Mouse (Mus musculus): ENCODE results near the gene Lhfpl2. TPM values are rescaled to one million over a fixed set of nuclear protein-coding genes. Genes with fewer than 3 reads are reported as not detected.

Gene Lhfpl2
- polyA plus RNA-seq, 1 experiment = 15.5 TPM

- no peaks in the 10 kb centered on the region for H3K36me3 ChIP-seq (ENCODE audit: control insufficient read depth, insufficient read depth)
- H3ac ChIP-seq (ENCODE audit: control insufficient read depth, insufficient read length, low read depth) = no peak overlapping the region
- no peak overlapping the region for H3K4me3 ChIP-seq (ENCODE audit: insufficient read depth, poor library complexity, severe bottlenecking)
- no peak for TF ChIP-seq CTCF (IDR thresholded peaks at IDR 0.05; ENCODE audit: control insufficient read depth, insufficient read depth, insufficient read length)
- no peak for TF ChIP-seq MYOD1 (IDR thresholded peaks at IDR 0.05; ENCODE audit: control insufficient read depth, insufficient read length, low read depth)
- TF ChIP-seq USF1 (IDR thresholded peaks at IDR 0.05; ENCODE audit: low read depth) = no peak
- TF ChIP-seq FOSL1 (IDR thresholded peaks at IDR 0.05; ENCODE audit: insufficient read depth, low read length, poor library complexity, severe bottlenecking) = no peak
- no peak for TF ChIP-seq CEBPB (IDR thresholded peaks at IDR 0.05; ENCODE audit: low read depth)
- no peak for TF ChIP-seq MAX (IDR thresholded peaks at IDR 0.05)
- no peak for TF ChIP-seq MYOG (IDR thresholded peaks at IDR 0.05; ENCODE audit: control insufficient read depth, extremely low read depth, insufficient read length)
- peaks cover 69% of the 10 kb centered on the region for H3K79me2 ChIP-seq (ENCODE audit: control insufficient read depth, insufficient read depth)
- H3K79me3 ChIP-seq (ENCODE audit: low read depth) = peaks cover 27% of the 10 kb centered on the region
- H3K27me3 ChIP-seq (ENCODE audit: control insufficient read depth, insufficient read depth, insufficient read length) = no peaks in the 10 kb centered on the region
Observed at GRCm38 (mm10) chr13:94155657-94156429, 98.2 kb downstream of the Lhfpl2 start.

- Histone ChIP-seq H3K27me3 (ENCODE audit: control insufficient read depth, insufficient read depth, insufficient read length) (no peaks in the 10 kb centered on the region), H3K79me3 (ENCODE audit: low read depth) (peaks cover 40% of the 10 kb centered on the region), H3K4me3 (ENCODE audit: insufficient read depth, poor library complexity, severe bottlenecking) (no peak overlapping the region), H3K79me2 (ENCODE audit: control insufficient read depth, insufficient read depth) (peaks cover 83% of the 10 kb centered on the region), H3ac (ENCODE audit: control insufficient read depth, insufficient read length, low read depth) (no peak overlapping the region), H3K36me3 (ENCODE audit: control insufficient read depth, insufficient read depth) (no peaks in the 10 kb centered on the region)
- no peak for TF ChIP-seq CTCF (IDR thresholded peaks at IDR 0.05; ENCODE audit: control insufficient read depth, insufficient read depth, insufficient read length)
- TF ChIP-seq FOSL1 (IDR thresholded peaks at IDR 0.05; ENCODE audit: insufficient read depth, low read length, poor library complexity, severe bottlenecking) = no peak
- no peak for TF ChIP-seq MYOD1 (IDR thresholded peaks at IDR 0.05; ENCODE audit: control insufficient read depth, insufficient read length, low read depth)
- no peak for TF ChIP-seq CEBPB (IDR thresholded peaks at IDR 0.05; ENCODE audit: low read depth)
- no peak for TF ChIP-seq USF1 (IDR thresholded peaks at IDR 0.05; ENCODE audit: low read depth)
- no peak for TF ChIP-seq MYOG (IDR thresholded peaks at IDR 0.05; ENCODE audit: control insufficient read depth, extremely low read depth, insufficient read length)
- no peak for TF ChIP-seq MAX (IDR thresholded peaks at IDR 0.05)
Observed at GRCm38 (mm10) chr13:94158864-94159477, 101.4 kb downstream of the Lhfpl2 start.

GRCm38 (mm10) chr13:94159478-94160220, 102.1 kb downstream of the Lhfpl2 start:
- no peaks in the 10 kb centered on the region for H3K36me3 ChIP-seq (ENCODE audit: control insufficient read depth, insufficient read depth)
- H3ac ChIP-seq (ENCODE audit: control insufficient read depth, insufficient read length, low read depth) = no peak overlapping the region
- TF ChIP-seq CTCF (IDR thresholded peaks at IDR 0.05; ENCODE audit: control insufficient read depth, insufficient read depth, insufficient read length) = no peak
- no peak for TF ChIP-seq MYOG (IDR thresholded peaks at IDR 0.05; ENCODE audit: control insufficient read depth, extremely low read depth, insufficient read length)
- no peak for TF ChIP-seq MYOD1 (IDR thresholded peaks at IDR 0.05; ENCODE audit: control insufficient read depth, insufficient read length, low read depth)
- no peak for TF ChIP-seq CEBPB (IDR thresholded peaks at IDR 0.05; ENCODE audit: low read depth)
- TF ChIP-seq USF1 (IDR thresholded peaks at IDR 0.05; ENCODE audit: low read depth) = no peak
- no peak for TF ChIP-seq FOSL1 (IDR thresholded peaks at IDR 0.05; ENCODE audit: insufficient read depth, low read length, poor library complexity, severe bottlenecking)
- TF ChIP-seq MAX (IDR thresholded peaks at IDR 0.05) = no peak
- no peak overlapping the region for H3K4me3 ChIP-seq (ENCODE audit: insufficient read depth, poor library complexity, severe bottlenecking)
- no peaks in the 10 kb centered on the region for H3K27me3 ChIP-seq (ENCODE audit: control insufficient read depth, insufficient read depth, insufficient read length)
- H3K79me2 ChIP-seq (ENCODE audit: control insufficient read depth, insufficient read depth) = peaks cover 86% of the 10 kb centered on the region
- peaks cover 42% of the 10 kb centered on the region for H3K79me3 ChIP-seq (ENCODE audit: low read depth)

- H3K27me3 ChIP-seq (ENCODE audit: control insufficient read depth, insufficient read depth, insufficient read length) = no peaks in the 10 kb centered on the region
- peaks cover 63% of the 10 kb centered on the region for H3K79me2 ChIP-seq (ENCODE audit: control insufficient read depth, insufficient read depth)
- H3K4me3 ChIP-seq (ENCODE audit: insufficient read depth, poor library complexity, severe bottlenecking) = no peak overlapping the region
- H3K36me3 ChIP-seq (ENCODE audit: control insufficient read depth, insufficient read depth) = no peaks in the 10 kb centered on the region
- TF ChIP-seq MYOD1 (IDR thresholded peaks at IDR 0.05; ENCODE audit: control insufficient read depth, insufficient read length, low read depth) = no peak
- no peak for TF ChIP-seq USF1 (IDR thresholded peaks at IDR 0.05; ENCODE audit: low read depth)
- TF ChIP-seq MYOG (IDR thresholded peaks at IDR 0.05; ENCODE audit: control insufficient read depth, extremely low read depth, insufficient read length) = no peak
- TF ChIP-seq MAX (IDR thresholded peaks at IDR 0.05) = no peak
- TF ChIP-seq CEBPB (IDR thresholded peaks at IDR 0.05; ENCODE audit: low read depth) = no peak
- TF ChIP-seq CTCF (IDR thresholded peaks at IDR 0.05; ENCODE audit: control insufficient read depth, insufficient read depth, insufficient read length) = no peak
- no peak for TF ChIP-seq FOSL1 (IDR thresholded peaks at IDR 0.05; ENCODE audit: insufficient read depth, low read length, poor library complexity, severe bottlenecking)
- peaks cover 17% of the 10 kb centered on the region for H3K79me3 ChIP-seq (ENCODE audit: low read depth)
- H3ac ChIP-seq (ENCODE audit: control insufficient read depth, insufficient read length, low read depth) = no peak overlapping the region
Observed at GRCm38 (mm10) chr13:94164501-94164900, 106.9 kb downstream of the Lhfpl2 start.

GRCm38 (mm10) chr13:94168319-94168718, 110.7 kb downstream of the Lhfpl2 start:
- peak; percentile 78 for TF ChIP-seq MYOD1 (IDR thresholded peaks at IDR 0.05; ENCODE audit: control insufficient read depth, insufficient read length, low read depth)
- TF ChIP-seq CTCF (IDR thresholded peaks at IDR 0.05; ENCODE audit: control insufficient read depth, insufficient read depth, insufficient read length) = no peak
- no peaks in the 10 kb centered on the region for H3K27me3 ChIP-seq (ENCODE audit: control insufficient read depth, insufficient read depth, insufficient read length)
- peaks cover 14% of the 10 kb centered on the region for H3K79me3 ChIP-seq (ENCODE audit: low read depth)

More at GRCm38 (mm10) chr13:94168319-94168718, 110.7 kb downstream of the Lhfpl2 start:
- Histone ChIP-seq H3K36me3 (ENCODE audit: control insufficient read depth, insufficient read depth) (no peaks in the 10 kb centered on the region), H3K4me3 (ENCODE audit: insufficient read depth, poor library complexity, severe bottlenecking) (no peak overlapping the region), H3ac (ENCODE audit: control insufficient read depth, insufficient read length, low read depth) (no peak overlapping the region), H3K79me2 (ENCODE audit: control insufficient read depth, insufficient read depth) (peaks cover 64% of the 10 kb centered on the region)
